Mouse (Mus musculus): ENCODE measurements around the gene Numbl. TPM values are rescaled to one million over a fixed set of nuclear protein-coding genes. Genes with fewer than 3 reads are reported as not detected.
A peak's percentile ranks its signal among the peaks of the same experiment; 100 is the strongest.

Gene Numbl
- total RNA-seq, 2 experiments from 2014 or later: 147 to 149 TPM

DNA sequence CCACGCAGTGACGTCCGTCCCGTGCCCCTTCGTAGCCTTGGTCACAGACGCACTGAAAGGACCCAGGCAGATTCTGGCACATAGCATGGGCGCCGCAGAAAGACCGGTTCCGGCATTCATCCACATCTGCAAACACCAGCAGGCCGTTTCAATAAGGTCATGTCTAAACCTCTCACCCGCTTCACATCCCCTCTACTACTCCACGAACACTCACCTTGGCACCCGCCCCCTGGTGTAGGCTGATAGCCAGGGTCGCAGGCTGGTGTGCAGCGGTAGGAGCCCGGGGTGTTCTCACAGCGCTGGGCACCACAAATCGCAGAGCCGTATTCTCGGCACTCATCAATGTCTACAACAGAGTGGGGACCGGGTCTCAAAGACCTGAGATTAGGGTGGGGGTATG lies 61.2 kb downstream of the Numbl start:
- DNase-seq (ENCODE audit: extremely low spot score in 1 of 2, low spot score in 1 of 2): no peak

DNA sequence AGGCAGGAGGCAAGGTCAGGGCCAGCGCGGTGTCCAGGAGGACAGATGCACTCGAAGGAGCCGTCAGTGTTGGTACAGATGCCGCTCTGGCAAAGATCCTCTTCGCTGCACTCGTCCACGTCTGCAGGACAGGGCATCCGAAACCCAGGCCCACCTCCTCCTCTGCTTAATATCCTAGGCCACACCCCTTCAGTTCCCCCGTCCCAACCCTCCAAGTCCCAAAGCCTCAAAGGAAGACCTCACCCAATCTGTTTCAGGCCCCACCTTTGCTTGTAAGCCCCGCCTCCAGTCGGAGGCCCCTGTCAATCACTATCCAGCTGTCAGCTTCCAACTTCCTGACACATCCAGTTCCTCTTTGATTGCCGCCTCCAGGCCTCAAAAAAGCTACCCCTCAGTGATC lies 64.1 kb downstream of the Numbl start:
- no peak for DNase-seq (ENCODE audit: extremely low spot score in 1 of 2, low spot score in 1 of 2)

DNA sequence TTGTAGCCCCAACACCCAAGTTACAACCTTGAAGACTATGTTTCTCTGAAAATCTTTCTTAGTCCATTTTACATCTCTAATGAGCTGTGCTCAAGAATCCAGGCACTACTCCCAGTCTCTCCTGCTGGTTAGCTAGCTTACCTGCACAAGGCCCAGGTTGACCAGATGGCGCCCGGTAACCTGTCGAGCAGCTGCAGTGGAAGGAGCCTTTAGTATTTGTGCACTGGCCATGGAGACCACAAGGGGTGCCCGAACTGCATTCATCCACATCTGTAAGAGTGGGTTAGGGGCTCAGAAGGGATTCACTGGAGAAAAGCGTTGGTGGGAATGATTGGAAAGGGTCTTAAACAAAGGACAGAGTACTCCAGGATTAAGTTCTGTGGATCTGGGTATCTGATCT lies 64.8 kb downstream of the Numbl start:
- no peak for DNase-seq (ENCODE audit: extremely low spot score in 1 of 2, low spot score in 1 of 2)

- no peak for DNase-seq (ENCODE audit: extremely low spot score in 1 of 2, low spot score in 1 of 2)
Observed at GRCm38 (mm10) chr7:27324161-27324560, 65.9 kb downstream of the Numbl start.

DNA sequence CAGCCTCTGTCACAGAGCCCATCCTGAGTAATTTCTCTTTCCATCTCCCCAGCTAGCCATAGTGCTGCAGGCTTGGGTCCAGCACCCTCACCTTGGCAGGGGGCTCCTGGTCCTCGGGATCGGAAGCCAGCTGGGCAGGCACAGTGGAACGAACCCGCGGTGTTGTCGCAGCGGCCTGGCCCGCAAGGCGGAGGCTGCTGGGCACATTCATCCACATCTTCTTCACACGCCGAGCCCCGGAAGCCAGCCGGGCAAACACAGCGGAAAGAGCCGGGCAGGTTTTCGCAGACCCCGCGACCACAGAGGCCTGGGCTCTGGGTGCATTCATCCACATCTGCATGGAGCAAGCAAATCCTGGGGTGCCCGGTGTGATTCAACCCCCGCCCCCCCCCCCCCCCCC lies 66.7 kb downstream of the Numbl start:
- DNase-seq (ENCODE audit: extremely low spot score in 1 of 2, low spot score in 1 of 2): no peak

GRCm38 (mm10) chr7:27325697-27326096 lies 67.5 kb downstream of the Numbl start:
- DNase-seq (ENCODE audit: extremely low spot score in 1 of 2, low spot score in 1 of 2): no peak

DNA sequence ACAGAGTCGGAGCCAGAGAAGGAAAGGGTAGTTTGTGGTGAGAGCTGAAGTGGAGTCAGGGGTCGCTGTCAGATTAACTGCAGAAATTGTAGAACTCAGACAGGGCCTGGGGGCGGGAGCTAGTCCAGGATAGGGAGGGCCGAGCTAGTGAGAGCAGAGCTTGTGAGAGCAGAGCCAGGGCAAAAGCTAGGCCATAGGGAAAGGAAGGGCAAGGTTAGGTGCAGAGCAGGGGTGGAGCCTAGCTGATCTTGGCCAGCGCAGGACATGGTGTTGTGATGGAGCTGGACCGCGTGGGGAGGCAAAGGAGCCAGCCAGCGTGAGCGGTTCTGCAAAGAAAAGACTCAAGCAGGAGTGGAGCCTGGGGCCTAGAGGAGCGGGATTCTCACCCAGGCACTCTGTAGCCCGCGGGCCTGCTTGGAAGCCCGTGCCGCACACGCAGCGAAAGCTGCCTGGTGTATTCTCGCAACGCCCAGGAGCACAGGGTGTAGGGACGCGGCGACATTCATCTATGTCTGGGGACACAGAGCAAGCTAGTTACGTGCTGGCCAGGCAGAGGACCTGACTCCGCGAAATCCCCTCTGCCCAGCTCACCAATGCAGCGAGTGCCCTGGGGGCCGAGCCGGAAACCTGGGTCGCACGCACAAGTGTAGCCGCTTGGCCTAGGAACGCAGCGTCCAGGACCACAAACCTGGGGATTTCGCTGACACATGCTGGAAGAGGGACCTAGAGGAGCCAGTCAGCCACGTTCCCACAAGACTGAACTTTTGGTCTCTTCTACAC lies 68.1 kb downstream of the Numbl start:
- no peak for DNase-seq (ENCODE audit: extremely low spot score in 1 of 2, low spot score in 1 of 2)

GRCm38 (mm10) chr7:27327500-27327899 lies 69.3 kb downstream of the Numbl start:
- no peak for DNase-seq (ENCODE audit: extremely low spot score in 1 of 2, low spot score in 1 of 2)

DNA sequence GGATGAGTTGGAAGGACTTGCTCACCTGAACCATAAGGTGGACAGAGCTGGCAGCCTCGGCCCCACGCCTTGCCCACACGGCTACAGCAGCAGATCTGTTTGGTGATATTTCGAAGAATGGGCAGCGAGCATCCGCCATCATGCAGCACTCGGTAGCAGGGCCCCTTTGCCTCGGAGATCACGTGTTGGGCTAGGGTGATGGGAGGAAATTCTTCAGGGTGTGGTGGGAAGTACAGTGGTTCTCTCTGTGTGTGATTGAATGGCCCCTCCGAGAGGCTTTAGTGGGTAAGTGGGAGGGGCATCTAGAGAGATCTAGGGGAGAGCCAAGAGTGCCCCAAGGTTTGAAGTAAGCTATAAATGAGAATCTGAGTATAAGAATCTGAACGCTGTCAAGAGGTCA lies 69.9 kb downstream of the Numbl start:
- no peak for DNase-seq (ENCODE audit: extremely low spot score in 1 of 2, low spot score in 1 of 2)

- DNase-seq (ENCODE audit: extremely low spot score in 1 of 2, low spot score in 1 of 2): no peak
Observed at GRCm38 (mm10) chr7:27328648-27329047, 70.4 kb downstream of the Numbl start.

DNA sequence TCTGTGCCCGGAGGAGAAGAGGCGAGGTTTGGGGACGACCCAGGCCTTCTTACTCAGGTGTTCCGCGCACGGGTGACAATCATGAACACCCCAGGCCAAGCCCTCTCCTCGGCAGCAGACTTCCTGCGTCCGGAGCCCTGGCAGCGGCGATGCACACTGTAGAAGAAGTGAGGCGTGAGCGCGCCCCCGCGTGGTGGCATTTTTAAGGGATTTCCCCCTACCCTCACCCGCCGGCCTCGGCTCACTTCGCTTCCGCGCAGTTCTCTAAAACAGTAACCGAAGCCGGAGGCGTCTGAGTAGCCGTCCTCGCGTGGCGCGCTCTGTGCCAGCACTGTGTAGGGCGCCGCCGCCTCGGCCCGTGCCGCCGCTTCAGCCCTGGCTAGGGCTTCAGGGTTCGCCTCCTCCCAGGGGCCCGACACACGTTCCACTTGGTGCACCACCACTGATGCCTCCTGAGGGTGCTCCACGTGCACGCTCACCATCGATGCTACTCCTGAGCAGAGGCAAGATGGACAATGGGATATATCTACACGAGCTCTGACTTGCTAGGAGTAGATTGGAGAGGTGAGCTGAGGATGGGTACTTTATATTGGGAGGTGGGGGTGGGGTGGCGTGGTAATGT lies 71.2 kb downstream of the Numbl start:
- peak; percentile 81 to 93 for DNase-seq (ENCODE audit: extremely low spot score in 1 of 2, low spot score in 1 of 2)

DNA sequence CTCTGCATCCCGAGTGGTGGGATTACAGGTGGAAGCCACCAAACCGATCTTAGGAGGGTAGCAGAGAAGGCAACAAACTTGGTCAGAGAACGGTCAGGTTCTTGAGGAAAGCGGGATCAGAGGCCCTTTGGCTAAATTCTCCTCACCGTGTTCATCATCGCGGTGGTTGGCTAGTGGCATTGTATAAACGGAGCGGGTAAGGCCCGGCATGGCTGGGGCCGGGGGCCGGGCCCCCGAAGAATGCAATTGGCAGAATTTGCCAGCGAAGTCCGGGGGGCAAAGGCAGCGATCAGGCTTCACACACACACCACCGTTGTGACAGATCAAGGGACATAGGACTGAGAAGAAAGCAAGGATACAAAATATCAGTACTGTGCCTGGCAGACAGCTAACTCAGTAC lies 71.7 kb downstream of the Numbl start:
- no peak for DNase-seq (ENCODE audit: extremely low spot score in 1 of 2, low spot score in 1 of 2)

DNA sequence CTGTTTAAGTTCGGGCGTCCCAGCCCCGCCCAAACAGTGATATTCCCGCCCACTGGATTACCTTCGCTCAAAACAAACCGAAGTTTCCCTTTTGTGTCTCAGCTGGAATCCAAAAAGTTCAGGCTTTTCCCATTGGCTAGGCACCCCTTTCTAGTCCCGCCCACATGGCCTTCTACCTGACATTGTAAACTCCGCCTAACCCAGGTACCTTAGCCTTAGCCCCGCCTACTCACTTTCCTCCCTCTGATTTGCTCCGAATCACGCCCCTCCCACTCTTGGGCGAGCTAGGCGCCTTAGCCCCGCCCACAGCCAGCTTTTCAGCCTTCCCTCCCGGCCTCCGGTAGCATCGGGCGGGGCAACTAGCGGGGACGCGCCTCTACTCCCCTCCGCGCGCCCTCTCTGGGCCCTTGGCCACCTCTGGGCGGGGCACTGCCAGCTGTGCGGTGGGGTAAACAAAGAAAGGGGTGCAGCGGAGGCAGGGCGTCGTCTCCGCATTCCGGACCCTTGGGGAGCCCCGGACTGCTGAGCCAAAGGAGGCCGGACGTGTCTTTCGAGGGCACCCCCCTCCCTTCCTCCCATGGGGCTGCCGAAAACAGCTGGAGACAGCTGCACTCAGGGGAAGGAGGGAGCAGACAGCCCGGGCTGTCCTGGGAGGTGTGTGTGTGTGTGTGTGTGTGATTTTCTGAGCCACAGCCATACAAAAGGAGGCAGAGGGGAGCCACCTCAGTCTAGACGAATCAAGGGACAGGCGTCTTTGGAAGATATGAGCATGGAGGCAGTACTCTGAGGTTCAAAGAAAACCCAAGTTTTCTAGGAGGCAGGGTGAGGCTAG lies 72.7 kb downstream of the Numbl start:
- no peak for DNase-seq (ENCODE audit: extremely low spot score in 1 of 2, low spot score in 1 of 2)

DNA sequence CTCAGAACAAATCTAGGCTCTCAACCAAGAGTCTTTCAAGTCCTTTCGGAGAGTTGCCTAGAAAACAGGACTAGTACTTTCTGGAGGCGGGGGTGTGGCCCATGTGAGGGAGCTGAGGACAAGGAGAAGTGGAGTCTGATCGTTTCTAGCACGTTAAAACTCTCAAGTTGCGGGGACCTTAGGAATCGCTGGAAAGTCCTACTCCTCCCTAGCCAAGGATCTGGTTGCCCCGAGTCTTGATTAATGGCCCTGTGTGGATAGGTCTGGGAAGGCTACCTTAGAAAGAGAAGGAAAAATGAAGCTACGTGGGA lies 73.3 kb downstream of the Numbl start:
- DNase-seq (ENCODE audit: extremely low spot score in 1 of 2, low spot score in 1 of 2): no peak

Other genes with a start within 250 kb of the Numbl start
- gene Cyp2a12, start 229.4 kb upstream of the Numbl start, total RNA-seq (2021): not detected
- under 1 TPM in 1 of 2 experiments, not detected in 1; 0.20 TPM for gene Cyp2f2, start 138.5 kb upstream of the Numbl start, total RNA-seq (2021)
- gene Cyp2t4, start 104.7 kb upstream of the Numbl start, total RNA-seq (2021): not detected
- gene Egln2, start 91.6 kb upstream of the Numbl start, total RNA-seq (2021): 10 to 100 TPM; 91.6 to 99.5 TPM
- gene Rab4b, start 79.5 kb upstream of the Numbl start, total RNA-seq (2021): 10 to 100 TPM; 89.6 to 92.5 TPM
- not detected for gene Gm21983, start 77.3 kb upstream of the Numbl start, total RNA-seq (2021)
- 1 to 10 TPM; 2.3 to 2.4 TPM for gene Mia, start 77.3 kb upstream of the Numbl start, total RNA-seq (2021)
- gene BC024978, start 62.7 kb upstream of the Numbl start, total RNA-seq (2021): 10 to 100 TPM; 22.4 to 25.9 TPM
- 10 to 100 TPM; 83.1 to 89.2 TPM for gene Snrpa, start 62.2 kb upstream of the Numbl start, total RNA-seq (2021)
- gene Itpkc, start 29.8 kb upstream of the Numbl start, total RNA-seq (2021): 1 to 10 TPM; 7.2 to 8.3 TPM
- gene Coq8b, start 25.4 kb upstream of the Numbl start, total RNA-seq (2021): 10 to 100 TPM; 33.8 to 36.0 TPM
- 10 to 100 TPM; 47.2 to 61.7 TPM for gene Ltbp4, start 79.3 kb downstream of the Numbl start, total RNA-seq (2021)
- 10 to 100 TPM; 19.7 to 30.4 TPM for gene Shkbp1, start 97.6 kb downstream of the Numbl start, total RNA-seq (2021)
- gene Gm20479, start 99.0 kb downstream of the Numbl start, total RNA-seq (2021): not detected
- gene Sptbn4, start 189.3 kb downstream of the Numbl start, total RNA-seq (2021): 100 to 1,000 TPM; 121 to 142 TPM
- gene Blvrb, start 189.5 kb downstream of the Numbl start, total RNA-seq (2021): 10 to 100 TPM; 16.1 to 22.6 TPM
- 1 to 10 TPM; 3.3 to 3.9 TPM for gene Sertad3, start 215.3 kb downstream of the Numbl start, total RNA-seq (2021)
- gene Sertad1, start 228.5 kb downstream of the Numbl start, total RNA-seq (2021): 1 to 10 TPM; 7.0 to 7.3 TPM
- under 1 TPM; 0.32 to 0.38 TPM for gene Prx, start 240.9 kb downstream of the Numbl start, total RNA-seq (2021)